Mouse (Mus musculus): ENCODE measurements around the gene Drc1. TPM values are rescaled to one million over a fixed set of nuclear protein-coding genes. Genes with fewer than 3 reads are reported as not detected.

Gene Drc1
- polyA plus RNA-seq, 1 experiment from 2014 or later: 3.3 TPM

Other genes starting within 250 kb of the Drc1 start
- gene Tyms, start 207.8 kb upstream of the Drc1 start, polyA plus RNA-seq (2014; fragmentation: Nextera tagmentation; extraction: Ambion mirVana): 35.3 and 42.4 TPM in 2 replicates
- gene Garem2, start 176.2 kb upstream of the Drc1 start, polyA plus RNA-seq (2014; fragmentation: Nextera tagmentation; extraction: Ambion mirVana): 12.5 and 13.3 TPM in 2 replicates
- 4.3 and 4.8 TPM in 2 replicates for gene 3110082J24Rik, start 175.3 kb upstream of the Drc1 start, polyA plus RNA-seq (2014; fragmentation: Nextera tagmentation; extraction: Ambion mirVana)
- 55.2 and 71.0 TPM in 2 replicates for gene Hadha, start 126.2 kb upstream of the Drc1 start, polyA plus RNA-seq (2014; fragmentation: Nextera tagmentation; extraction: Ambion mirVana)
- gene Hadhb, start 126.1 kb upstream of the Drc1 start, polyA plus RNA-seq (2014; fragmentation: Nextera tagmentation; extraction: Ambion mirVana): 54.5 and 67.6 TPM in 2 replicates
- gene Adgrf3, start 75.7 kb upstream of the Drc1 start, polyA plus RNA-seq (2014; fragmentation: Nextera tagmentation; extraction: Ambion mirVana): not detected in 2 replicates
- 41.5 and 45.3 TPM in 2 replicates for gene Selenoi, start 48.8 kb upstream of the Drc1 start, polyA plus RNA-seq (2014; fragmentation: Nextera tagmentation; extraction: Ambion mirVana)
- 2.5 and 5.8 TPM in 2 replicates for gene Otof, start 180.5 kb downstream of the Drc1 start, polyA plus RNA-seq (2014; fragmentation: Nextera tagmentation; extraction: Ambion mirVana)
- 0.54 and 0.70 TPM in 2 replicates for gene 1700001C02Rik, start 184.7 kb downstream of the Drc1 start, polyA plus RNA-seq (2014; fragmentation: Nextera tagmentation; extraction: Ambion mirVana)